Comparison of ENCODE assay signal across 27 mouse cellular contexts in the genomic region with DNA sequence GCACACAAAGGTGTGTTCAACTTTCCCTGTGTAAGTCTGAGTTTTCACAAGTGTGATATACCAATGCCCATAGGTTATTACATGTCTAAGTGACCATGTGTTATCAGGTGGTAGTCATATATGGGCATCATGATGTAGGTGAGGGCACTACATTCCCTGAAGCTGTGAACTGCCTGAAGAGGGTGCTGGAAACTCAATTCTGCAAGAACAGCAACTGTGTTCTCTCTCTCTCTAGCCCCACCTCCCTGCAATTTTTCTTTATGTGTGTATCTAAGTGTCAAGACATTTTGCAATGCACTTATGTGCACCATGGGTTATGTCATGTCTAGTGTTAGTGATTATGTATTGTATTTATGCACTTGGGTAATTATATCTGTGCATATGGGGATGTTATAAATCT. TPM values are rescaled to one million over a fixed set of nuclear protein-coding genes. Genes with fewer than 3 reads are reported as not detected.
DNase-seq lines count a peak whose midpoint lies in the region; ATAC-seq and TF ChIP-seq lines count a peak whose summit lies in the region.
"Had no signal": no experiment of that assay in that cellular context is flagged by ENCODE, and none has a peak within 500 bp of the region (broad histone marks: within the 10 kb centered on the region; RNA-seq: fewer than 3 reads in every experiment).

No protein-coding gene starts in this region.

- H3K27me3 ChIP-seq in cerebellum, adult 2 months (ENCODE audit: control insufficient read depth, insufficient read depth, low read length) = no peaks in the 10 kb centered on the region
- no peaks in the 10 kb centered on the region for H3K27me3 ChIP-seq in lung, postnatal 0 days (replicated peaks; ENCODE audit: insufficient read depth, low read length)
- no peaks in the 10 kb centered on the region for H3K27me3 ChIP-seq in hindbrain, embryonic 12.5 days
- H3K27me3 ChIP-seq: heart, embryonic 13.5 days; hindbrain, embryonic 13.5 days; neural tube, embryonic 15.5 days had no signal

- no peak for TF ChIP-seq POLR2A in cerebellum, adult 2 months (IDR thresholded peaks at IDR 0.05; ENCODE audit: borderline replicate concordance, insufficient read depth, low read length)

- H3K9me3 ChIP-seq in lung, postnatal 0 days (ENCODE audit: low read length) = no peaks in the 10 kb centered on the region
- no peaks in the 10 kb centered on the region for H3K9me3 ChIP-seq in hindbrain, embryonic 12.5 days (replicated peaks)
- H3K9me3 ChIP-seq: heart, embryonic 13.5 days; hindbrain, embryonic 13.5 days; limb, embryonic 13.5 days; liver, embryonic 13.5 days; midbrain, embryonic 10.5 days; neural tube, embryonic 15.5 days had no signal

- DNase-seq in cerebellum, adult 9-10 months = peak; percentile 38
- no peak for DNase-seq in cerebellum, adult 2 months
- DNase-seq in lung, postnatal 0 days (ENCODE audit: low spot score) = peak; percentile 68
- no peak for DNase-seq in lung, postnatal 10 days
- peak; percentile 64 for DNase-seq in 416B (ENCODE audit: low read depth)
- peak; percentile 28 for DNase-seq in induced T-regulatory cell, adult 2 months (ENCODE audit: low read depth)
- no peak for DNase-seq in frontal cortex, postnatal 14 days (ENCODE audit: low spot score in 2 of 2)
- DNase-seq: adrenal gland, adult 2 months; cerebellum, adult 11-12 months; cerebellum, postnatal 36 days; gastrocnemius, postnatal 25 days; heart, adult 2 months; kidney, adult 9 months; kidney, postnatal 25 days; layer of hippocampus, postnatal 36 days; liver, embryonic 13.5 days; lung, embryonic 14.5 days; thymus, adult 18-20 months; thymus, postnatal 36 days had no signal

- no peak for ATAC-seq in lung, postnatal 0 days
- ATAC-seq in hindbrain, embryonic 12.5 days (ENCODE audit: low FRiP score) = no peak
- ATAC-seq: forebrain, embryonic 14.5 days; inflammation-experienced regulatory T-cells, adult 6 months had no signal

- no peak overlapping the region for H3K4me3 ChIP-seq in cerebellum, adult 2 months (replicated peaks; ENCODE audit: insufficient read depth, low read depth, low read length)
- H3K4me3 ChIP-seq in lung, postnatal 0 days (ENCODE audit: low read depth, low read length) = no peak overlapping the region
- H3K4me3 ChIP-seq in hindbrain, embryonic 12.5 days = no peak overlapping the region
- H3K4me3 ChIP-seq: heart, adult 2 months had no signal

- H3K9ac ChIP-seq in lung, postnatal 0 days (replicated peaks; ENCODE audit: low read depth) = no peak overlapping the region
- H3K9ac ChIP-seq in hindbrain, embryonic 12.5 days = no peak overlapping the region

- no peak for TF ChIP-seq EP300 in lung, postnatal 0 days (IDR thresholded peaks at IDR 0.05)

- H3K4me2 ChIP-seq in lung, postnatal 0 days (replicated peaks; ENCODE audit: low read depth, low read length) = no peak overlapping the region
- H3K4me2 ChIP-seq in hindbrain, embryonic 12.5 days (replicated peaks) = no peak overlapping the region

- no peak overlapping the region for H3K27ac ChIP-seq in cerebellum, adult 2 months (ENCODE audit: insufficient read depth, low read length)
- no peak overlapping the region for H3K27ac ChIP-seq in lung, postnatal 0 days (ENCODE audit: low read length)
- no peak overlapping the region for H3K27ac ChIP-seq in hindbrain, embryonic 12.5 days
- H3K27ac ChIP-seq: limb, embryonic 13.5 days had no signal

- peaks cover 22% of the 10 kb centered on the region for H3K4me1 ChIP-seq in cerebellum, adult 2 months (ENCODE audit: control insufficient read depth, insufficient read depth, low read length)
- peaks cover 13% of the 10 kb centered on the region; the same call in 1 of the 2 replicates for H3K4me1 ChIP-seq in lung, postnatal 0 days (ENCODE audit: insufficient read depth, low read depth, low read length)
- peaks cover 38% of the 10 kb centered on the region for H3K4me1 ChIP-seq in hindbrain, embryonic 12.5 days

- no peak for TF ChIP-seq CTCF in cerebellum, adult 2 months (IDR thresholded peaks at IDR 0.05; ENCODE audit: borderline replicate concordance, insufficient read depth, low read depth, low read length)
- peak; percentile 38 for TF ChIP-seq CTCF in lung, postnatal 0 days (IDR thresholded peaks at IDR 0.05)

- no peaks in the 10 kb centered on the region for H3K36me3 ChIP-seq in lung, postnatal 0 days (ENCODE audit: insufficient read depth, low read length)
- peaks cover 30% of the 10 kb centered on the region for H3K36me3 ChIP-seq in hindbrain, embryonic 12.5 days

RNA-seq across cellular contexts. Expression of gene Zfp512b, which starts 1.3 kb away (rescaled TPM):
- polyA plus RNA-seq in cerebellum, adult 2 months (2012; rRNA removed) = 55.5 and 55.6 TPM in 2 replicates
- polyA plus RNA-seq in lung, postnatal 0 days (2015; fragmentation: Nextera tagmentation; extraction: Ambion mirVana) = 21.8 and 24.4 TPM in 2 replicates
- polyA plus RNA-seq in hindbrain, embryonic 12.5 days (2016; fragmentation: Nextera tagmentation; extraction: Ambion mirVana) = 91.0 and 97.7 TPM in 2 replicates

RNA-seq across cellular contexts. Expression of gene Prpf6, which starts 2.3 kb away (rescaled TPM):
- polyA plus RNA-seq in cerebellum, adult 2 months (2012; rRNA removed) = 44.2 and 44.6 TPM in 2 replicates
- polyA plus RNA-seq in lung, postnatal 0 days (2015; fragmentation: Nextera tagmentation; extraction: Ambion mirVana) = 32.3 and 33.6 TPM in 2 replicates
- polyA plus RNA-seq in hindbrain, embryonic 12.5 days (2016; fragmentation: Nextera tagmentation; extraction: Ambion mirVana) = 72.0 and 72.4 TPM in 2 replicates

RNA-seq across cellular contexts. Expression of gene Samd10, which starts 5.1 kb away (rescaled TPM):
- 61.0 and 62.2 TPM in 2 replicates for polyA plus RNA-seq in cerebellum, adult 2 months (2012; rRNA removed)
- 20.8 and 21.3 TPM in 2 replicates for polyA plus RNA-seq in lung, postnatal 0 days (2015; fragmentation: Nextera tagmentation; extraction: Ambion mirVana)
- polyA plus RNA-seq in hindbrain, embryonic 12.5 days (2016; fragmentation: Nextera tagmentation; extraction: Ambion mirVana) = 97.4 and 101 TPM in 2 replicates

RNA-seq across cellular contexts. Expression of gene Uckl1, which starts 9.2 kb away (rescaled TPM):
- polyA plus RNA-seq in cerebellum, adult 2 months (2012; rRNA removed) = 142 and 149 TPM in 2 replicates
- 41.8 and 43.3 TPM in 2 replicates for polyA plus RNA-seq in lung, postnatal 0 days (2015; fragmentation: Nextera tagmentation; extraction: Ambion mirVana)
- 64.2 and 66.3 TPM in 2 replicates for polyA plus RNA-seq in hindbrain, embryonic 12.5 days (2016; fragmentation: Nextera tagmentation; extraction: Ambion mirVana)

Comparison
In these comparisons a context has a peak if more than half of its experiments do, and no peak if none do; other contexts are left out.
1. DNase-seq: peak in cerebellum, adult 9-10 months (single experiment), lung, postnatal 0 days (single experiment), 416B (single experiment) and induced T-regulatory cell, adult 2 months (single experiment); none in cerebellum, adult 2 months (0 of 2), lung, postnatal 10 days (single experiment) and frontal cortex, postnatal 14 days (0 of 2).